Comparison of ENCODE assay signal across 23 mouse cellular contexts in the genomic region with DNA sequence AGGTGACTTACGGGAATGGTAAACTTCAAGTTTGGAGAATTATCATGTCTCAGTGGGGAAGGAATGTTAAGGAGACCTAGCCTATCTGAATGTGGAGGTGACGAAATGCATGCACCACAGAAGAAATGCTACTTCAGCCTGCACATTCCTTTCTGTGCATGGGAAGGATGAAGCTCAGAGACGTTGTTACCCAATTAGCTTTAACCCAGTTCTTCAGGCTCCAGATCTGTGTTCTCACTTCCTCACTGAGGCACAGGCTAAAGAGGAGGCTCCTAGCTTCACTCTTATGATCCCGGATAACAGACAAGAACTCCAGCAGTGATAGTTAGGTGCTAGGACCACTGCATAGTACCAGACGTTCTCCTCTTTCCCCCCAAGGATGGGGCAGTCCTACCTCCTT. TPM values are rescaled to one million over a fixed set of nuclear protein-coding genes. Genes with fewer than 3 reads are reported as not detected.
A peak's percentile ranks its signal among the peaks of the same experiment; 100 is the strongest.
DNase-seq lines count a peak whose midpoint lies in the region; ATAC-seq lines count a peak whose summit lies in the region.
"Had no signal": no experiment of that assay in that cellular context is flagged by ENCODE, and none has a peak within 500 bp of the region (broad histone marks: within the 10 kb centered on the region; RNA-seq: fewer than 3 reads in every experiment).

No protein-coding gene starts in this region.

- no peaks in the 10 kb centered on the region for H3K9me3 ChIP-seq in heart, embryonic 12.5 days (replicated peaks)
- H3K9me3 ChIP-seq: embryonic facial prominence, embryonic 10.5 days; embryonic facial prominence, embryonic 12.5 days; forebrain, embryonic 13.5 days; forebrain, embryonic 15.5 days; G1E had no signal

- H3K4me2 ChIP-seq in heart, embryonic 12.5 days: no peak overlapping the region
- H3K4me2 ChIP-seq: embryonic facial prominence, embryonic 12.5 days; forebrain, embryonic 13.5 days; forebrain, embryonic 15.5 days had no signal

- H3K4me1 ChIP-seq in heart, embryonic 12.5 days (replicated peaks): peaks cover 25% of the 10 kb centered on the region
- H3K4me1 ChIP-seq: embryonic facial prominence, embryonic 10.5 days; embryonic facial prominence, embryonic 12.5 days; forebrain, embryonic 13.5 days; forebrain, embryonic 15.5 days had no signal

- 0 out of 2 replicates have a peak overlapping the region, but pooled peaks have one; percentile 1 for H3K9ac ChIP-seq in heart, embryonic 12.5 days
- H3K9ac ChIP-seq: embryonic facial prominence, embryonic 12.5 days; forebrain, embryonic 13.5 days; forebrain, embryonic 15.5 days had no signal

- intact Hi-C loops in heart, postnatal 36 days (cut with DNase I): no loop called here

- WGBS in heart, embryonic 12.5 days: 55% methylated on average over 5 of the region's 5 CpGs

- no peaks in the 10 kb centered on the region for H3K27me3 ChIP-seq in heart, embryonic 12.5 days (replicated peaks)
- H3K27me3 ChIP-seq: CH12.LX; embryonic facial prominence, embryonic 12.5 days; forebrain, embryonic 13.5 days; forebrain, embryonic 15.5 days had no signal

- no peak for DNase-seq in heart, postnatal 36 days
- DNase-seq in kidney, adult 18-20 months: no peak
- DNase-seq: adrenal gland, adult 8-10 months; adrenal gland, postnatal 14 days; adrenal gland, postnatal 36 days; B cell, adult 2 months; cerebellum, adult 11-12 months; cerebellum, adult 2 months; cerebellum, adult 9-10 months; cerebellum, postnatal 10 days; cerebellum, postnatal 25 days had no signal

- H3K4me3 ChIP-seq in heart, embryonic 12.5 days: no peak overlapping the region
- H3K4me3 ChIP-seq: embryonic facial prominence, embryonic 10.5 days; embryonic facial prominence, embryonic 12.5 days; forebrain, embryonic 13.5 days; forebrain, embryonic 15.5 days had no signal

- no peaks in the 10 kb centered on the region for H3K36me3 ChIP-seq in heart, embryonic 12.5 days
- H3K36me3 ChIP-seq: embryonic facial prominence, embryonic 10.5 days; embryonic facial prominence, embryonic 12.5 days; forebrain, embryonic 15.5 days; G1E had no signal

- ATAC-seq in heart, embryonic 12.5 days (ENCODE audit: insufficient number of reproducible peaks, low FRiP score): no peak
- peak; percentile 87 for ATAC-seq in granulocyte monocyte progenitor cell, adult 5-6 weeks (replicated peaks; ENCODE audit: poor library complexity, severe bottlenecking)
- peak; percentile 42 for ATAC-seq in megakaryocyte progenitor cell, adult 5-6 weeks (replicated peaks; ENCODE audit: poor library complexity)
- ATAC-seq: activated CD4-positive, CD25-positive, alpha-beta regulatory T cell, adult 4 months; CD4-positive, CD25-positive, alpha-beta regulatory T cell, adult 4 months; forebrain, embryonic 13.5 days; forebrain, embryonic 15.5 days; Patski had no signal

- H3K27ac ChIP-seq in heart, embryonic 12.5 days (ENCODE audit: poor library complexity, severe bottlenecking): no peak overlapping the region
- H3K27ac ChIP-seq: embryonic facial prominence, embryonic 10.5 days; embryonic facial prominence, embryonic 12.5 days; forebrain, embryonic 13.5 days; forebrain, embryonic 15.5 days had no signal

RNA-seq across cellular contexts. Expression of gene Thbs4, which starts 21.7 kb away (rescaled TPM):
- polyA plus RNA-seq in heart, embryonic 12.5 days (2016; fragmentation: Nextera tagmentation; extraction: Ambion mirVana): 45.6 and 50.9 TPM in 2 replicates
- 1 to 10 TPM; 3.4 to 3.6 TPM for total RNA-seq in heart, postnatal 36 days (2021)
- not detected in 2 replicates for total RNA-seq in granulocyte monocyte progenitor cell, adult 5-6 weeks (2014; fragmentation: Nextera tagmentation)
- not detected in 2 replicates for total RNA-seq in granulocyte monocyte progenitor cell, adult 5-6 weeks (2017)
- total RNA-seq in megakaryocyte progenitor cell, adult 5-6 weeks (2015): not detected in 2 replicates
- 0.30 TPM in 1 of 2 replicates, not detected in the other for total RNA-seq in megakaryocyte progenitor cell, adult 5-6 weeks (2017)
- total RNA-seq: CH12.LX, G1E had no signal
- polyA plus RNA-seq: activated CD4-positive, CD25-positive, alpha-beta regulatory T cell, adult 4 months; CD4-positive, CD25-positive, alpha-beta regulatory T cell, adult 4 months; G1E; Patski had no signal

RNA-seq across cellular contexts. Expression of gene Mtx3, which starts 28.2 kb away (rescaled TPM):
- polyA plus RNA-seq in heart, embryonic 12.5 days (2016; fragmentation: Nextera tagmentation; extraction: Ambion mirVana): 2.7 and 3.1 TPM in 2 replicates
- 1 to 10 TPM; 4.4 to 5.9 TPM for total RNA-seq in heart, postnatal 36 days (2021)
- total RNA-seq in granulocyte monocyte progenitor cell, adult 5-6 weeks (2014; fragmentation: Nextera tagmentation): 8.9 and 20.5 TPM in 2 replicates
- 6.5 and 11.1 TPM in 2 replicates for total RNA-seq in granulocyte monocyte progenitor cell, adult 5-6 weeks (2017)
- 6.5 and 10.8 TPM in 2 replicates for total RNA-seq in megakaryocyte progenitor cell, adult 5-6 weeks (2015)
- total RNA-seq in megakaryocyte progenitor cell, adult 5-6 weeks (2017): 7.1 and 9.6 TPM in 2 replicates
